Mouse (Mus musculus): ENCODE measurements around the gene Gtf2h5. TPM values are rescaled to one million over a fixed set of nuclear protein-coding genes. Genes with fewer than 3 reads are reported as not detected.

Gene Gtf2h5
- polyA plus RNA-seq, 1 experiment: 0.59 TPM

DNA sequence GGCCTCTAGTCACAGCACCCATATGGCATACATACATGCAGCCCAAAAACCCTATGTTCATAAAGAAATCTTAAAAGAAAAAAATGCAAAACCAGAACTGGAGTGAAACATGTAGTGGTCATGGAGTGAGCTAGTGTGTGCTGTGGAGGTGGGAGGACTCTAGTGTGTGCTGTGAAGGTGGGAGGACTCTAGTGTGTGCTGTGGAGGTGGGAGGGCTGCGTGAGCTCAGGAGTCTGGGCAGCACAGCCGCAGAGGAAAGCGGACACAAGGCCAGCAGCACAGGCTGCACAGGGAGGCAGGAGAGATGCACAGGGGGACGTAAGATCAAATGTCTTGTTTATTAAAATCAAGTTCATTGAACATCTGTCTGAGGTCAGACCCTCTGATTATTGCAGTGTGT, 44.2 kb downstream of the Gtf2h5 start:
- H3K9me3 ChIP-seq (ENCODE audit: control insufficient read depth, low read length): no peaks in the 10 kb centered on the region
- no peak overlapping the region for H3K4me3 ChIP-seq (replicated peaks)
- TF ChIP-seq GATA1 (IDR thresholded peaks at IDR 0.05; ENCODE audit: low read length): no peak
- TF ChIP-seq TAL1 (IDR thresholded peaks at IDR 0.05; ENCODE audit: low read length): no peak
- H3K36me3 ChIP-seq (ENCODE audit: control insufficient read depth): no peaks in the 10 kb centered on the region; the same call in 1 of the 2 replicates
- H3K4me1 ChIP-seq (ENCODE audit: control insufficient read depth): no peaks in the 10 kb centered on the region
- no peaks in the 10 kb centered on the region for H3K27me3 ChIP-seq (ENCODE audit: control insufficient read depth)

- no peak overlapping the region for H3K4me3 ChIP-seq (replicated peaks)
Observed at GRCm38 (mm10) chr17:6125441-6125840, 45.9 kb downstream of the Gtf2h5 start.

GRCm38 (mm10) chr17:6128039-6128438, 48.5 kb downstream of the Gtf2h5 start:
- H3K36me3 ChIP-seq (ENCODE audit: control insufficient read depth): no peaks in the 10 kb centered on the region
- no peaks in the 10 kb centered on the region for H3K27me3 ChIP-seq (ENCODE audit: control insufficient read depth)
- no peak overlapping the region for H3K4me3 ChIP-seq (replicated peaks)
- H3K4me1 ChIP-seq (ENCODE audit: control insufficient read depth): no peaks in the 10 kb centered on the region
- TF ChIP-seq GATA1 (IDR thresholded peaks at IDR 0.05; ENCODE audit: low read length) (no peak), TAL1 (IDR thresholded peaks at IDR 0.05; ENCODE audit: low read length) (no peak)
- H3K9me3 ChIP-seq (ENCODE audit: control insufficient read depth, low read length): no peaks in the 10 kb centered on the region

More at GRCm38 (mm10) chr17:6125441-6125840, 45.9 kb downstream of the Gtf2h5 start:
- no peaks in the 10 kb centered on the region for H3K4me1 ChIP-seq (ENCODE audit: control insufficient read depth)
- no peaks in the 10 kb centered on the region for H3K27me3 ChIP-seq (ENCODE audit: control insufficient read depth)
- H3K9me3 ChIP-seq (ENCODE audit: control insufficient read depth, low read length): no peaks in the 10 kb centered on the region
- TF ChIP-seq GATA1 (IDR thresholded peaks at IDR 0.05; ENCODE audit: low read length) (no peak), TAL1 (IDR thresholded peaks at IDR 0.05; ENCODE audit: low read length) (no peak)
- H3K36me3 ChIP-seq (ENCODE audit: control insufficient read depth): no peaks in the 10 kb centered on the region; the same call in 1 of the 2 replicates

- H3K27me3 ChIP-seq (ENCODE audit: control insufficient read depth): no peaks in the 10 kb centered on the region
- no peaks in the 10 kb centered on the region for H3K9me3 ChIP-seq (ENCODE audit: control insufficient read depth, low read length)
- no peak overlapping the region for H3K4me3 ChIP-seq (replicated peaks)
- H3K4me1 ChIP-seq (ENCODE audit: control insufficient read depth): no peaks in the 10 kb centered on the region
- TF ChIP-seq TAL1 (IDR thresholded peaks at IDR 0.05; ENCODE audit: low read length): no peak
- no peak for TF ChIP-seq GATA1 (IDR thresholded peaks at IDR 0.05; ENCODE audit: low read length)
- H3K36me3 ChIP-seq (ENCODE audit: control insufficient read depth): no peaks in the 10 kb centered on the region
Observed at GRCm38 (mm10) chr17:6129361-6129760, 49.8 kb downstream of the Gtf2h5 start.

DNA sequence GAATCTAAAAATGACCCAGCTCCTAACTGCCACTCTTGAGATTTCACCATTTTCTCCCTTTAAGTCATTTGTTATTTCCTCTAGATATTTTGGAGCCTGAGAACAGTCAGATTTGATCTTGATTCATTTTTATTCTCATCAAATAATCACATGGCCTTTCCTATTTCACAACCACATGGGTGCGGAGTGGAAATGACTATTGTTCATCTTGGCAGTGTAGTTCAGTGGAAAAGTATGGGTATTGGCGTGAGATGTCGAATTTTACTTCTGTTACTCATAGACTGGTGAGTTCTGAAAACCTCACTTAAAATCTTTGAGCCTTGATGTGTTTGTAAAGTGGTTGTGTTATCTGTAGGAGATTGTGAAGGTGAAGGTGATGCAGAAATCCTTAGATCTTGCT, 51.5 kb downstream of the Gtf2h5 start:
- no peak overlapping the region for H3K4me3 ChIP-seq (replicated peaks)
- TF ChIP-seq TAL1 (IDR thresholded peaks at IDR 0.05; ENCODE audit: low read length) (no peak), GATA1 (IDR thresholded peaks at IDR 0.05; ENCODE audit: low read length) (no peak)
- H3K36me3 ChIP-seq (ENCODE audit: control insufficient read depth): no peaks in the 10 kb centered on the region
- no peaks in the 10 kb centered on the region for H3K9me3 ChIP-seq (ENCODE audit: control insufficient read depth, low read length)
- H3K4me1 ChIP-seq (ENCODE audit: control insufficient read depth): no peaks in the 10 kb centered on the region
- no peaks in the 10 kb centered on the region for H3K27me3 ChIP-seq (ENCODE audit: control insufficient read depth)

Other genes starting within 250 kb of the Gtf2h5 start
- gene Snx9, start 238.5 kb upstream of the Gtf2h5 start, polyA plus RNA-seq (2012): 0.20 and 0.32 TPM in 2 replicates
- 0.02 TPM in 1 of 2 replicates, not detected in the other for gene Synj2, start 138.5 kb upstream of the Gtf2h5 start, polyA plus RNA-seq (2012)
- gene Serac1, start within 50 bp of the Gtf2h5 start, polyA plus RNA-seq (2012): 0.03 and 0.14 TPM in 2 replicates
- gene Tulp4, start 26.7 kb downstream of the Gtf2h5 start, polyA plus RNA-seq (2012): 2.7 and 3.0 TPM in 2 replicates
- gene Tmem181a, start 177.1 kb downstream of the Gtf2h5 start, polyA plus RNA-seq (2012): 0.01 TPM in 1 of 2 replicates, not detected in the other
- gene Dynlt1a, start 237.7 kb downstream of the Gtf2h5 start, polyA plus RNA-seq (2012): 0.07 and 0.13 TPM in 2 replicates

Data from erythroblast, embryonic 14.5 days (primary cell).